Mouse (Mus musculus): Measurements from ENCODE around the gene Atxn2.

Atxn2 gene

DNA sequence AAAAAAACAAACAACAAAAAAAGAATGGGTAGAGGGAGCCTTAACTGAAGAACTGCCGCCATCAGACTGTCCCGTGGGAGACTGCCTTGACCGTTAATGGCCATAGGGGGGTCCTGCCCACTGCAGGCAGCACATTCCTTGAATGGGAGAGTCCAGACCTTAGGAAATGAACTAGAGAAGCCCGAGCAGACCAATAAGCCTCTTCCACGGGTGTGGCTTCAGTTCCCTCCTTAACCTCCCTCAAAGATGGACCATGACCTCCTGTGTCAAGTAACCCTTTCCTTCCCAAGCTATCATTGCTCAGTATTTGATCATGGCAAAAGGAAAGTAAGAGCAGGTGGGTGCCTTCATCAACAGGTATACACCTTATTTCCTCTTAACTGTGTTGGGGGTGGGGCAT, 150.8 kb downstream of the Atxn2 start:
- DNase-seq (ENCODE audit: low read depth, low spot score) = no peak

DNA sequence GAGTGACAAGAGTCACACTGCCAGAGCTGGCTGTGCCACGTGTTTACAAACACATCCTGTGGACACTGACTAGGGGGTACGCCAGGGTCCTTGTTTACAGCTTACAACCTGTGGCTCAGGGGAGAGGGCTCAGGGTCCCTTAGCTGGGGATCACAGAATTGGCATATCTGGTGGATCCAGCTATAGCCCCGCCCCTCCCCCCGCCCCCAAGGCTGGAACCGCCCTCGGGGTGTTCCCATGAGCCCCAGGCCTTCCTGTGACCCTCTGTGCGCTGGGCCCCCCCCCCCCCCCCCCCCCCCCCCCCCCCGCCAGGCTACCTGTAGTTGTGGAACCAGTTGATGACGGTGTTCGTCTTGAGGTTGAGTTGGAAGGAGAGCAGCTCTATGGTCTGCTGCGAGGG, 153.2 kb downstream of the Atxn2 start:
- no peak for DNase-seq (ENCODE audit: low read depth, low spot score)

All from mesoderm, embryonic 11.5 days (tissue).